Mouse (Mus musculus) heart, postnatal 36 days (tissue): ENCODE data around the gene Zfp446. TPM values are rescaled to one million over a fixed set of nuclear protein-coding genes. Genes with fewer than 3 reads are reported as not detected.
"Not testable (repeated sequence)": the region's sequence is repeated elsewhere in the genome, so short reads cannot be mapped to it uniquely, and the experiment has no call there.

ENCODE experiments used
- DNase-seq, 2 experiments: peaks; one replicate each; pipeline ENCODE4 v3.0.0; 2021 to 2022
- intact Hi-C: fragments of 180-260 bp; cut with DNase I; formaldehyde crosslinking; loops from one replicate; pipeline ENCODE4 v1.15.1; 2025
- total RNA-seq, 2 experiments: library from RNA; stranded (reverse); gene quantifications; 2 replicates each; pipeline ENCODE4 v1.2.3; 2021

The Zfp446 gene
- total RNA-seq, result 1 to 10 TPM; 2.5 to 2.9 TPM

GRCm38 (mm10) chr7:12977682-12978389, at the start of gene Zfp446:
TSS of gene Zfp446 (plus strand) at chr7:12977848.
- intact Hi-C loops, result loop anchor here (1.0 to 5.0 kb wide), 5 partner anchors 12 to 59 kb away; partner anchors contain the start of genes Rps5 and Ube2m
- peak; percentile 97 to 98 for DNase-seq

- DNase-seq, result no peak
- intact Hi-C loops, result no loop called here
Observed at GRCm38 (mm10) chr7:12933615-12934140, 44.0 kb upstream of the Zfp446 start.

GRCm38 (mm10) chr7:12934808-12935207, 42.8 kb upstream of the Zfp446 start:
- intact Hi-C loops, result no loop called here

GRCm38 (mm10) chr7:12937254-12937803, 40.3 kb upstream of the Zfp446 start:
- intact Hi-C loops, DNase-seq: not testable (repeated sequence)

More at GRCm38 (mm10) chr7:12934808-12935207, 42.8 kb upstream of the Zfp446 start:
- no peak for DNase-seq

- no peak for DNase-seq
- intact Hi-C loops, result no loop called here
Observed at GRCm38 (mm10) chr7:12940599-12940998, 37.0 kb upstream of the Zfp446 start.

- DNase-seq, result no peak
- intact Hi-C loops, result no loop called here
Observed at GRCm38 (mm10) chr7:12943488-12943887, 34.2 kb upstream of the Zfp446 start.

GRCm38 (mm10) chr7:12949032-12949871, 28.4 kb upstream of the Zfp446 start:
- intact Hi-C loops, result loop anchor here (2.0 kb wide), 2 partner anchors 26 to 30 kb away; partner anchors contain the start of gene Rps5
- DNase-seq, result peak; percentile 85 to 87

- intact Hi-C loops, result loop anchor here (1.0 to 2.0 kb wide), 4 partner anchors 9 to 29 kb away; partner anchors contain the start of genes Rps5 and Zfp324
- no peak for DNase-seq
Observed at GRCm38 (mm10) chr7:12949872-12950229, 27.8 kb upstream of the Zfp446 start.

- DNase-seq, result no peak
- intact Hi-C loops, result no loop called here
Observed at GRCm38 (mm10) chr7:12954896-12955295, 22.8 kb upstream of the Zfp446 start.

GRCm38 (mm10) chr7:12957511-12957910, 20.1 kb upstream of the Zfp446 start:
- intact Hi-C loops, result no loop called here

GRCm38 (mm10) chr7:12958948-12959347, 18.7 kb upstream of the Zfp446 start:
- no peak for DNase-seq
- intact Hi-C loops, result loop anchor here (1.0 kb wide), 1 partner anchor 9 kb away; no protein-coding TSS in a partner anchor

More at GRCm38 (mm10) chr7:12957511-12957910, 20.1 kb upstream of the Zfp446 start:
- no peak for DNase-seq

- no peak for DNase-seq
- intact Hi-C loops, result loop anchor here (1.0 kb wide), 1 partner anchor 9 kb away; no protein-coding TSS in a partner anchor
Observed at GRCm38 (mm10) chr7:12959718-12960117, 17.9 kb upstream of the Zfp446 start.

GRCm38 (mm10) chr7:12961511-12962141, 16.0 kb upstream of the Zfp446 start:
- DNase-seq, result peak; percentile 40 to 51
- intact Hi-C loops, result no loop called here

- peak; percentile 87 to 88 for DNase-seq
- intact Hi-C loops, result loop anchor here (1.0 to 2.0 kb wide), 2 partner anchors 12 to 15 kb away; partner anchors contain the start of gene Zfp446
Observed at GRCm38 (mm10) chr7:12965678-12966091, 12.0 kb upstream of the Zfp446 start, which contains the start of gene Zfp324. TSS of gene Zfp324 (plus strand) at chr7:12965838.

- peak in 1 of 2 experiments; percentile 63 for DNase-seq
- intact Hi-C loops, result loop anchor here (1.0 kb wide), 1 partner anchor 11 kb away; the partner anchor contains the start of gene Zfp446
Observed at GRCm38 (mm10) chr7:12966104-12966845, 11.4 kb upstream of the Zfp446 start.

- DNase-seq, result no peak
- intact Hi-C loops, result no loop called here
Observed at GRCm38 (mm10) chr7:12970906-12971305, 6.7 kb upstream of the Zfp446 start.

- no peak for DNase-seq
- intact Hi-C loops, result loop anchor here (1.0 to 5.0 kb wide), 4 partner anchors 30 to 58 kb away; partner anchors contain the start of genes Rps5 and Ube2m
Observed at GRCm38 (mm10) chr7:12978931-12979722, 1.5 kb downstream of the Zfp446 start.

- no peak for DNase-seq
- intact Hi-C loops, result loop anchor here (2.0 to 5.0 kb wide), 3 partner anchors 29 to 58 kb away; partner anchors contain the start of gene Ube2m
Observed at GRCm38 (mm10) chr7:12979776-12980175, 2.1 kb downstream of the Zfp446 start.
